Mouse (Mus musculus) adrenal gland, adult 18-20 months (tissue): ENCODE data around the gene Herc3. TPM values are rescaled to one million over a fixed set of nuclear protein-coding genes. Genes with fewer than 3 reads are reported as not detected.
"Not testable (repeated sequence)": the region's sequence is repeated elsewhere in the genome, so short reads cannot be mapped to it uniquely, and the experiment has no call there.

Experiments used
- DNase-seq, 2 experiments: peaks; one replicate each; pipeline ENCODE4 v3.0.0; 2021 to 2022; ENCODE audit warnings: low spot score in 2 of 2
- long read RNA-seq, 2 experiments: library from polyadenylated mRNA; stranded (forward); transcript quantifications; one replicate each; pipeline ENCODE4 v2.0.0; 2021
- total RNA-seq, 2 experiments: library from RNA; stranded (reverse); gene quantifications; 1 replicate in 1 of 2; 2 replicates in 1 of 2; pipeline ENCODE4 v1.2.3; 2021

The Herc3 gene
- 10 to 100 TPM; 18.2 to 26.8 TPM for total RNA-seq
- long read RNA-seq, experiment 1, partial matches to known transcripts, result 0 of 3 reads
- long read RNA-seq, experiment 1, other reads (novel, unspliced or antisense), result 3 of 3 reads
- long read RNA-seq, experiment 2, partial matches to known transcripts, result 0 of 1 reads
- long read RNA-seq, experiment 2, other reads (novel, unspliced or antisense), result 0 of 1 reads

DNA sequence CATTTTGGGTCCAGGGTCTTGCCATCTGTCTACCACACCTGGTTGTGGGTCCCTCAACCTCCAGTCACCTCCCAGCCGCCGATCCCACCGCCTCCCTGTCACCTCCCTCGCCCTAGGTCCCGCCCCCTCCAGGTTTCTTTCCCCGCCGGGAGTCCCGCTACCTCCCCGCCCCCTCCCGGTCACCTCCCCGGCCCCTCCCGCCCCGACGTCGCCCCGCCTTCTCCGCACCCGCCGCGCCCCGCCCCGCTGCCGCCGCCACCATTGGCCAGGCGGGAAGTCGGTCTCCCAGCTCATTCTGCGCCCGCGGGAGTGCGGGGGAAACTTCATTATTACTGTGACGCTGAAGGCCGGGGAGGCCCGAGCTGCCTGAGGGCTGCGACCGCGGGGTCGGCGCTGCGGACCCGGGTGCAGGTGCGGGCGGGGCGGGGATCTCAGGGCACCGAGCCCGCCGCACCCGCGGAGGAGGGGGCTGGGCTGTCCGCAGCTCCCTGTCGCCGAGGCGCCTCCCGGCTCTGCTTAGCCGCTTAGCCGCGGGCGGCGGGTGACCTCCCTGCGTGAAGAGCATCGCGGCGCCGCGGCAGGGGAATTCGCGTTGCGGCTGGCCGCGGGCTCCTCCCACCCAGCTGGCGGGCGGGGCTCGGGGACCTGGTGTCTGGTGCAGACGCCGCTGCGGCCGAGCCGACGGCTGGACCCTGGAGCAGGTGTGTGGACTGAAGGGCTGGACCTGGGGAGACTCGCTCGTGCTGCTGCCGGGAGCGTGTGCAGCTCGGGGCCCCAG is at the start of gene Herc3:
Herc3 (plus strand) TSS at position 234 of the 778 bp plus-strand sequence.
- DNase-seq, result peak; percentile 82 to 84

DNA sequence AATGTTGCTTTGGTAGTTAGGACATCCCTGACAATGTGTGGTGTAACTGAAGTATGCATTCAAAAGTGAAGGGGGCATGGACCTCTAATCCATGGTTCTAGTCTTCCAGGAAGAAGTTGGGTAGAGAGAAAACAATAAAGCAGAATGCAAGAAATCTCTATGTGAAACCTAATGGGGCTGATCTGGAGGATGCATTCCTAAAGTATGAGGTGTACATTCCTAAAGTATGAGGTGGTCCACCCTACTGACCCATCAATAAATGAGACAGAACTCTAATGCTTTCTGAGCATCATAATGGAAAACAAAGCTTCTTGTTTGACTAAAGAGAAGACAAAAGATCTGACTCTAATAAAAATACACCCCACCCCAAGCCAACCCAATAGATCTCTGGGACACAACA is 29.9 kb upstream of the Herc3 start:
- DNase-seq, result no peak

- DNase-seq, result no peak
Measured at GRCm38 (mm10) chr6:58814381-58814780, 16.9 kb upstream of the Herc3 start.

GRCm38 (mm10) chr6:58817037-58817436 is 14.2 kb upstream of the Herc3 start:
- not testable (repeated sequence) for DNase-seq

DNA sequence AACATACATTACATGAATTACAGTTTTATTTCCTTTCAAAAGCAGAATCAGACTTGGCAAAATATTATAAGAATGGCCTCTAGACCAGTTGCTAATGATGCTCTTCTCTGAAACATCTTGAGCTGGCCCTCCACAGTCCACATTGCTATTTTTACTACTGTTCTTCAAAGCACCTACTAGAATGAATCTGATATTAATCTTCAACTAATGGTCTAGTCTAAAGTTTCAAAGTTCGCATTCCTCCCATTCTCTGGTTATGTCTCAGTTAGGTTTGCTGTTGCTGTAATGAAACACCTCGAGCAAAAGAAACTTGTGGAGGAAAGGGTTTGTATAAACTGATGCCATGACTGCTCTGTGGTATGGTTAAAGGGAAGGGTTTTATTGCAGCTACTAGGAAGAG is 5.6 kb upstream of the Herc3 start:
- DNase-seq, result no peak

DNA sequence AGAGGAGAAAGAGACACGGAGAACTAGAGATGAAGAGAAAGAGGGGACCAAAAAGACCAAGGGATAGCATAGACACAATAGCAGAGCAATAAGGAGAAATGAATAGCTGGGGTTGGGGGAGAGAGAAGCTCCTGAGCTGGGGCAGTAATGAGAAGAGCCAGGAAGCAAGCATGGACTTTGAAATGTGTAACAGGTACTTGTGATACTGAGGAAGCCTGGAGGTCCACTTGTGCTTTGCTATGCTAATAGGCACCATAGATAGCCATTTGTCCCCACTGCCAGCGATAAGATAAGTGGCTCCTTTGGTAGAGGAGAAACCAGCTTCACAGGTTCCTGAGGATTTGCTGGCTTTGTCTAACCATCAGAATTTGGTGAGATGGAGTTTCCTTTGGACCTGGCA is 5.2 kb upstream of the Herc3 start:
- no peak for DNase-seq

DNA sequence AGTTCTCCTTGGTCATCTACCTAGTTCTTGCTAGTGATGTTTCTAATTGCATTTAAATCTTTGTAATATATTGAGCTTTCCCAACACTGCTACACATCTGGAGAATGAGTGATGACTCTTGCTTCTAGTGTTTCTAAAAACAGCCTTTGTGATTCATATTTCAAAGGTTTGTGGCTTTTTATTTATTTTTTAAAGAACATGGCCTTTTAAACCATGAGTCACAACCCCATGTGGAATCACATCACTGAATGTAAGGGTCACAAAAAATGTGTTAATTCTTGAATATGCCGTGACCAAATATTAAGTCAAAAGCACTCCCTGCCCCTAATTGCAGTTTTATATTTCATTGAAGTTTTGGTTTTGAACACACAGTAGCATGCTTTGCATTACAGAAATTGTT is 2.7 kb upstream of the Herc3 start:
- no peak for DNase-seq

DNA sequence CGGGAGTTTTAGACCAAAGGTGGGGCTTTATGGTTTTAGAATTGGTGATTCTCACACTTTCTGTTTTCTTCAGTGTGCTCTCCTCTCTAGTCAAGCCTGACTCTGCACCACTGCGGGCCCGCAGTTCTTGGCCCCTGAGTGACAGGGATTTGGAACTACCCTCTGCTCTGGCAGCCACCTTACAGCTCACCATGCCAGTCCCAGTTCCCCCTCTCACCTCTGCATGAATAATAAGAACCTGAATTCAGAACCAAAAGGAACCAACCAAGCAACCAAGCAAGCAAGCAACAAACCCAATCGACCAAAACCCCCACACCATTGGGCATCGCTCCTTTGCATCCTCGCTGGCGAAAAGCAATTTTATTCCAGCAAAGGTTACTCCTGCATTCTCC is 429 bp upstream of the Herc3 start:
- no peak for DNase-seq

GRCm38 (mm10) chr6:58832591-58833018 is 1.3 kb downstream of the Herc3 start:
- DNase-seq, result no peak

DNA sequence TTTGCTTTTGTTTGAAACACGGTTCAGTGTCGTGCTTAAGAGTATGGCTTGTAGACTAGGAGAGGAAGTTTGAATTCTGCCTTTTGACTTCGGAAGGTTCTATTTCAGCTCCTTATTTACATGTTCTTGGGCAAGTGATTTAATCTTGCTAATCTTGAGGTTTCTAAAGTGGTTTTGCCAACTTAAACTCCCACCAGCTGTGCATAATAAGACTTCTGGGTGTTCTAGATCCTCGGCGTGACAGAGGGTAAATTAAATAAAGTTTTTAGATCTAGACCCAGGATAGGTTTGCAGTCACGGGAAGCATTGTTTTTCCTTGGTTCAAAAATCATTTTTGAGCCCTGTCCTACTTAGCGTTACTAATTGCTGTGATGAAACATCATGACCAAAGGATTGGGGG is 3.2 kb downstream of the Herc3 start:
- DNase-seq, result no peak

- DNase-seq, result no peak
Measured at GRCm38 (mm10) chr6:58835591-58835990, 4.3 kb downstream of the Herc3 start.

GRCm38 (mm10) chr6:58836476-58836875 is 5.2 kb downstream of the Herc3 start:
- no peak for DNase-seq

DNA sequence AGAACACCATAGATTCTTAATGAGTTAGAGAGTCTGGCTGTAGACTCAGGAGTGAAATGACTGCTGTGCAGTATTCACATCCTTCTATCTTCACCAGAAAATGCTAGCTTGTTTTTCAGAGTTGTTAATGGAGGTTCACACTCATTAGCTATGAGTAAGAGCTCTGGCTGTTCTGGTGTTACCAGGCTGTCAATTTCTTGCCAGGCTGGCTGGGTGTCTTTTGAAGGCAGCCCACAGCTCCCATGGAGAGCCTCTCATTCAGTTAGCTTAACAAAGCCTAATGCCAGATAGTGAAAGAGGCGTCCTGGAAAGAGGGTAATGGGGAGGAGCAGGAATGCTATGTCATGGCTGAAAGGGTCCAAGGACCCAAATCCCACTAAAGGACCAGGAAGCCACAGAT is 6.7 kb downstream of the Herc3 start:
- DNase-seq, result no peak

GRCm38 (mm10) chr6:58841208-58841607 is 9.9 kb downstream of the Herc3 start:
- DNase-seq, result no peak

- DNase-seq, result no peak
Measured at GRCm38 (mm10) chr6:58842186-58842585, 10.9 kb downstream of the Herc3 start.

GRCm38 (mm10) chr6:58843580-58843979 is 12.3 kb downstream of the Herc3 start:
- no peak for DNase-seq

GRCm38 (mm10) chr6:58844188-58844822 is 13.0 kb downstream of the Herc3 start:
- no peak for DNase-seq

DNA sequence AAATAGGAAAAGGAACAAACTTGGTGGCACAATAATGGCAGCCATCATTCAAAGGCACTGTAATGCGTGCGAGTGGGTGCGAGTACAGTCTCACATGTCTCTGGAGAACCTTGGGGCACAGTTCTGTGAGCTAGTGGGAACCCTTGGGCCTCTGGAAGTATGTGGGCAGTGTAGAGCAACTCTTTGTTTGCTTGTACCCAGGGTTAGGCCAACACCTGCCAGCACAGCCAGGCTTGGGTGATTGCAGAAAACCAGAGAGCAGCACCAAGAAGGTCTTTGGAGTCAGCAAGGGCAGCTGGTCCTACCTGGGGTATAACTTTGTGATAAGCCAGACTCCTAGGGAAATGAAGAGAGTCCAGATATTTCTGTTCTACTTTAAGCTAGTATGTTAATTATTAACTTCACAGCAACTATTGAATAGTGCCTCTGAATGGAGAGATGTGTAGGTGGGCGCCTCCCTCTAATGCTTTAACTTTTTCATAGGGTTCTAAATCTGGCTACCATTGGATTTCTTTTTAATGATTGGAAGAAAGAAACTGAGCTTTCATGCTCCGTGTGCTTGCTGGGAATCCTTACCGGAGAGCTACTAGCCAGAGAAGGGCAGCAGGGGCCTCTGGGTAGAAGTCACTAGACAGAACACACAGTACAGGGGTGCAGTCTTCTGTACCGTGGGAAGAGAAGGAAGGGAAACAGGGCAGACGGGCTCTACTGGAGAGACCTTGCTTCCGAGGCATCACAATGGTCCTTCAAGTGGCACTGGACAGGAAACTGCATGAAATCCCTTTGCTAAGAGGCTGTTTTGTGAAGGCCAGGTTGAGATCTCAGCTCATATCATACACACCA is 15.8 kb downstream of the Herc3 start:
- no peak for DNase-seq

GRCm38 (mm10) chr6:58847836-58848235 is 16.6 kb downstream of the Herc3 start:
- peak in 1 of 2 experiments; percentile 44 for DNase-seq

DNA sequence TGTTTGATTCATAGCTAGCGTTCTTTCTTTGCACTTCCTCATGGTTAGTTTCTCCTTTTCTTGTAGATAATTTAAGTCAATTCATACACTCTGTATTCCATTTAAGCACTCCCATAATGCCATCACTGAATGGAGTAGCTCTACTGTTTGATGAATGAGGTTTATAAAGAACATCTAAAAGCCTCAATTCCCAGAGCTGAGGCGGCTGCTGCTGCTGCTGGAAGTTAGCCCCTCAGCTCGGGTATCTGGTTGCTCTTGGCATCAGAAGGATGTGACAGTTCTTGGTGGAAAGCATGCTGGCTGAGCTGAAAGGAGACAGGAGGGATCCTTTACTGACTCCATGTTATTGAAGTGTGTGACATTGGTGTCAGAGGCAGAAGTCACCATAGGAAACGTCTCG is 18.1 kb downstream of the Herc3 start:
- no peak for DNase-seq

- DNase-seq, result no peak
Measured at GRCm38 (mm10) chr6:58855676-58856367, 24.6 kb downstream of the Herc3 start.
